ENCODE assay signal across 27 mouse cellular contexts in genomic region chr3:135670869-135671268, GRCm38 (mm10). TPM values are rescaled to one million over a fixed set of nuclear protein-coding genes. Genes with fewer than 3 reads are reported as not detected.
A peak's percentile ranks its signal among the peaks of the same experiment; 100 is the strongest.
DNase-seq lines count a peak whose midpoint lies in the region; ATAC-seq and TF ChIP-seq lines count a peak whose summit lies in the region.
"Had no signal": no experiment of that assay in that cellular context is flagged by ENCODE, and none has a peak within 500 bp of the region (broad histone marks: within the 10 kb centered on the region; RNA-seq: fewer than 3 reads in every experiment).

No protein-coding gene starts in this region.

- TF ChIP-seq EP300 in lung, postnatal 0 days (IDR thresholded peaks at IDR 0.05) = no peak

- H3K4me3 ChIP-seq in heart, embryonic 13.5 days = no peak overlapping the region
- H3K4me3 ChIP-seq in lung, postnatal 0 days (ENCODE audit: low read depth, low read length) = no peak overlapping the region
- no peak overlapping the region for H3K4me3 ChIP-seq in bone marrow macrophage, adult 2 months (ENCODE audit: insufficient read depth, low read length)
- H3K4me3 ChIP-seq in myocyte = no peak overlapping the region
- H3K4me3 ChIP-seq: forebrain, embryonic 15.5 days; heart, embryonic 12.5 days; left cerebral cortex, adult 2 months; limb, embryonic 12.5 days; neural tube, embryonic 15.5 days; stomach, embryonic 15.5 days had no signal

- no peak for TF ChIP-seq POLR2A in bone marrow macrophage, adult 2 months (IDR thresholded peaks at IDR 0.05; ENCODE audit: borderline replicate concordance, low read depth, low read length)
- TF ChIP-seq POLR2A in myocyte (IDR thresholded peaks at IDR 0.05; ENCODE audit: insufficient read length, low read depth) = no peak

- no peak overlapping the region for H3K9ac ChIP-seq in heart, embryonic 13.5 days
- no peak overlapping the region for H3K9ac ChIP-seq in lung, postnatal 0 days (replicated peaks; ENCODE audit: low read depth)
- H3K9ac ChIP-seq: forebrain, embryonic 15.5 days; heart, embryonic 12.5 days; limb, embryonic 12.5 days; neural tube, embryonic 15.5 days; stomach, embryonic 15.5 days had no signal

- ATAC-seq in heart, embryonic 13.5 days (ENCODE audit: extremely low read depth, insufficient number of reproducible peaks, low FRiP score, low TSS enrichment) = no peak
- no peak for ATAC-seq in lung, postnatal 0 days
- ATAC-seq: activated CD4-positive, CD25-positive, alpha-beta regulatory T cell, adult 4 months; forebrain, embryonic 15.5 days; inflammation-experienced regulatory T-cells, adult 6 months had no signal

- peaks cover 49% of the 10 kb centered on the region for H3K4me1 ChIP-seq in heart, embryonic 13.5 days
- peaks cover 6% of the 10 kb centered on the region; the same call in 1 of the 2 replicates for H3K4me1 ChIP-seq in lung, postnatal 0 days (ENCODE audit: insufficient read depth, low read depth, low read length)
- peaks cover 27% of the 10 kb centered on the region for H3K4me1 ChIP-seq in bone marrow macrophage, adult 2 months (ENCODE audit: control insufficient read depth, insufficient read depth, low read length)

- peaks cover 78% of the 10 kb centered on the region for H3K79me2 ChIP-seq in myocyte (ENCODE audit: control insufficient read depth, insufficient read depth)

- H3ac ChIP-seq in myocyte (ENCODE audit: control insufficient read depth, insufficient read length) = no peak overlapping the region

- H3K36me3 ChIP-seq in heart, embryonic 13.5 days = peaks cover 40% of the 10 kb centered on the region
- peaks cover 7% of the 10 kb centered on the region; the same call in 1 of the 2 replicates for H3K36me3 ChIP-seq in lung, postnatal 0 days (ENCODE audit: insufficient read depth, low read length)
- H3K36me3 ChIP-seq in myocyte (ENCODE audit: control insufficient read depth, insufficient read depth) = no peaks in the 10 kb centered on the region
- H3K36me3 ChIP-seq: forebrain, embryonic 15.5 days; neural tube, embryonic 15.5 days; stomach, embryonic 15.5 days had no signal

- 53% methylated on average over 4 of the region's 4 CpGs for WGBS in heart, embryonic 13.5 days
- 50% methylated on average over 4 of the region's 4 CpGs for WGBS in lung, postnatal 0 days

- H3K27ac ChIP-seq in heart, embryonic 13.5 days (replicated peaks) = 0 out of 2 replicates have a peak overlapping the region, but pooled peaks have one; percentile 7
- H3K27ac ChIP-seq in lung, postnatal 0 days (ENCODE audit: low read length) = peak overlapping the region; percentile 26; the same call in 1 of the 2 replicates
- peak overlapping the region; percentile 0; the same call in 1 of the 2 replicates for H3K27ac ChIP-seq in bone marrow macrophage, adult 2 months (ENCODE audit: insufficient read depth, low read depth, low read length)
- H3K27ac ChIP-seq: forebrain, embryonic 15.5 days; left cerebral cortex, adult 2 months; limb, embryonic 12.5 days; neural tube, embryonic 15.5 days; stomach, embryonic 15.5 days had no signal

- H3K9me3 ChIP-seq in heart, embryonic 13.5 days = no peaks in the 10 kb centered on the region
- no peaks in the 10 kb centered on the region for H3K9me3 ChIP-seq in lung, postnatal 0 days (ENCODE audit: low read length)
- H3K9me3 ChIP-seq: forebrain, embryonic 15.5 days; heart, embryonic 12.5 days; limb, embryonic 12.5 days; neural tube, embryonic 15.5 days; stomach, embryonic 15.5 days had no signal

- no peak for DNase-seq in heart, adult 8-10 months (ENCODE audit: low spot score)
- peak; percentile 47 for DNase-seq in lung, postnatal 0 days (ENCODE audit: low spot score)
- DNase-seq in lung, postnatal 25 days (ENCODE audit: low spot score) = no peak
- no peak for DNase-seq in spleen, adult 12 weeks (ENCODE audit: low spot score)
- DNase-seq in right cerebral cortex, postnatal 25 days = no peak
- DNase-seq: adrenal gland, postnatal 25 days; B cell, adult 2 months; cerebellum, adult 18-20 months; cerebellum, postnatal 36 days; kidney, adult 2 months; kidney, postnatal 25 days; lung, postnatal 10 days; midbrain, embryonic 14.5 days; right cerebral cortex, postnatal 14 days; thymus, adult 18-20 months; thymus, postnatal 4 days had no signal

- H3K4me2 ChIP-seq in heart, embryonic 13.5 days = no peak overlapping the region
- H3K4me2 ChIP-seq in lung, postnatal 0 days (replicated peaks; ENCODE audit: low read depth, low read length) = no peak overlapping the region
- peak overlapping the region; percentile 83 for H3K4me2 ChIP-seq in myocyte (ENCODE audit: low read depth)
- H3K4me2 ChIP-seq: forebrain, embryonic 15.5 days; heart, embryonic 12.5 days; limb, embryonic 12.5 days; neural tube, embryonic 15.5 days; stomach, embryonic 15.5 days had no signal

- TF ChIP-seq CTCF in lung, postnatal 0 days (IDR thresholded peaks at IDR 0.05) = no peak
- no peak for TF ChIP-seq CTCF in bone marrow macrophage, adult 2 months (IDR thresholded peaks at IDR 0.05; ENCODE audit: low read depth, low read length)

- no peaks in the 10 kb centered on the region for H3K27me3 ChIP-seq in heart, embryonic 13.5 days (replicated peaks)
- no peaks in the 10 kb centered on the region for H3K27me3 ChIP-seq in lung, postnatal 0 days (replicated peaks; ENCODE audit: insufficient read depth, low read length)
- no peaks in the 10 kb centered on the region for H3K27me3 ChIP-seq in myocyte (ENCODE audit: control insufficient read depth, insufficient read depth, insufficient read length)
- H3K27me3 ChIP-seq: forebrain, embryonic 15.5 days; heart, embryonic 12.5 days; limb, embryonic 12.5 days; neural tube, embryonic 15.5 days; stomach, embryonic 15.5 days had no signal

TF ChIP-seq in myocyte, 11 proteins besides CTCF, POLR2A, EP300 and RAD21:
- TF ChIP-seq MYOD1 (IDR thresholded peaks at IDR 0.05; ENCODE audit: control insufficient read depth in 1 of 3, insufficient read length in 2 of 3, low read depth in 2 of 3) (peak in 2 of 3 experiments; percentile 77 to 90), POLR2AphosphoS2 (IDR thresholded peaks at IDR 0.05; ENCODE audit: insufficient read length, low read depth) (no peak), USF1 (IDR thresholded peaks at IDR 0.05; ENCODE audit: low read depth) (no peak), E2F4 (IDR thresholded peaks at IDR 0.05; ENCODE audit: insufficient read depth) (no peak), MYOG (IDR thresholded peaks at IDR 0.05; ENCODE audit: control insufficient read depth in 1 of 3, insufficient read depth in 1 of 3, insufficient read length in 2 of 3, low read depth in 2 of 3) (peak in 2 of 3 experiments; percentile 23 to 63), TCF12 (IDR thresholded peaks at IDR 0.05; ENCODE audit: insufficient read depth, poor library complexity, severe bottlenecking) (peak; percentile 80), CEBPB (IDR thresholded peaks at IDR 0.05; ENCODE audit: insufficient read depth, poor library complexity, severe bottlenecking) (peak; percentile 52; the same call in 1 of the 2 replicates), TCF3 (IDR thresholded peaks at IDR 0.05; ENCODE audit: insufficient read length, low read depth) (peak; percentile 56)

RNA-seq across cellular contexts. Expression of gene Nfkb1, which starts 20.5 kb away (rescaled TPM):
- 13.7 and 13.8 TPM in 2 replicates for polyA plus RNA-seq in heart, embryonic 13.5 days (2015; fragmentation: Nextera tagmentation; extraction: Ambion mirVana)
- 10 to 100 TPM; 30.5 to 35.1 (median 32.8) TPM for total RNA-seq in heart, adult 8-10 months (2022)
- 35.9 and 40.5 TPM in 2 replicates for polyA plus RNA-seq in lung, postnatal 0 days (2015; fragmentation: Nextera tagmentation; extraction: Ambion mirVana)
- polyA plus RNA-seq in bone marrow macrophage, adult 2 months (2012; ENCODE audit: insufficient read depth, insufficient read length, missing spikeins) = 106 and 111 TPM in 2 replicates
- 35.3 TPM for polyA plus RNA-seq in myocyte (2012; fragmentation: generic; extraction: Trizol)
